Mouse (Mus musculus) forebrain, embryonic 16.5 days (tissue): ENCODE measurements at regions not wholly inside any gene's neighbourhood (a gene's known extent, or its start where the extent isn't known, plus 50 kb on each side); places are given as distances from the start of the nearest gene placed in this dataset.
"Not testable (repeated sequence)": the region's sequence is repeated elsewhere in the genome, so short reads cannot be mapped to it uniquely, and the experiment has no call there.

Experiments used
- ATAC-seq: fragments of 200-750 bp; cut with Nextera tagmentation; 2 replicates; pipeline ENCODE4 v1.8.0; 2017; ENCODE audit warnings: mild to moderate bottlenecking, moderate library complexity
- H3K27ac ChIP-seq: fragments of 300-500 bp; sonication (generic); 2 replicates; pipeline ENCODE4 v1.5.1; 2014; ENCODE audit warnings: low read length, control low read depth
- H3K27me3 ChIP-seq: fragments of 300-500 bp; sonication (generic); replicated peaks from 2 replicates; pipeline ENCODE4 v1.6.1; 2014; ENCODE audit warnings: low read length; ENCODE audit not compliant: control insufficient read depth, insufficient read depth
- H3K36me3 ChIP-seq: fragments of 300-500 bp; sonication (generic); 2 replicates; pipeline ENCODE4 v1.6.1; 2014; ENCODE audit not compliant: control insufficient read depth, insufficient read depth
- H3K4me1 ChIP-seq: fragments of 300-500 bp; sonication (generic); replicated peaks from 2 replicates; pipeline ENCODE4 v1.6.1; 2014; ENCODE audit warnings: low read length; ENCODE audit not compliant: control insufficient read depth, insufficient read depth
- H3K4me2 ChIP-seq: fragments of 300-500 bp; sonication (generic); 2 replicates; pipeline ENCODE4 v1.6.1; 2014; ENCODE audit warnings: mild to moderate bottlenecking, low read length, control low read depth
- H3K4me3 ChIP-seq: fragments of 300-500 bp; sonication (generic); replicated peaks from 2 replicates; pipeline ENCODE4 v1.5.1; 2014; ENCODE audit warnings: mild to moderate bottlenecking, low read length, control low read depth
- H3K9ac ChIP-seq: fragments of 300-500 bp; sonication (generic); replicated peaks from 2 replicates; pipeline ENCODE4 v1.6.1; 2014; ENCODE audit warnings: low read depth, low read length, control low read depth
- H3K9me3 ChIP-seq: fragments of 300-500 bp; sonication (generic); 2 replicates; pipeline ENCODE4 v1.6.1; 2016; ENCODE audit warnings: low read length; ENCODE audit not compliant: control insufficient read depth
- WGBS: fragments of 180-500 bp; shearing (Covaris S2); extraction: QIAGEN DNeasy Blood & Tissue Kit; methylation state at CpG from one replicate; pipeline ENCODE4 v1.1.7; 2014; 5-methylcytosine and 5-hydroxymethylcytosine counted together

GRCm38 (mm10) chr15:8806354-8806753 lies 95.8 kb upstream of the Slc1a3 start:
- WGBS = 68% methylated on average over 8 of the region's 8 CpGs
- Histone ChIP-seq H3K4me3 (no peak overlapping the region), H3K36me3 (no peaks in the 10 kb centered on the region), H3K9me3 (no peaks in the 10 kb centered on the region), H3K4me2 (no peak overlapping the region), H3K27ac (no peak overlapping the region), H3K4me1 (no peaks in the 10 kb centered on the region), H3K9ac (no peak overlapping the region), H3K27me3 (no peaks in the 10 kb centered on the region)
- no peak for ATAC-seq

- not testable (repeated sequence) for ATAC-seq, H3K27me3 ChIP-seq, H3K4me1 ChIP-seq, H3K4me2 ChIP-seq, H3K9me3 ChIP-seq, H3K4me3 ChIP-seq, H3K27ac ChIP-seq, H3K36me3 ChIP-seq, H3K9ac ChIP-seq
- WGBS = 88% methylated on average over 4 of the region's 5 CpGs
These were observed 95.0 kb upstream of the Slc1a3 start for GRCm38 (mm10) chr15:8805565-8805964.

GRCm38 (mm10) chr15:8802058-8802457 lies 91.5 kb upstream of the Slc1a3 start:
- no peak overlapping the region for H3K4me3 ChIP-seq
- ATAC-seq = no peak
- H3K36me3 ChIP-seq = no peaks in the 10 kb centered on the region
- 79% methylated on average over 7 of the region's 7 CpGs for WGBS
- no peak overlapping the region for H3K27ac ChIP-seq
- no peaks in the 10 kb centered on the region for H3K4me1 ChIP-seq
- H3K4me2 ChIP-seq = no peak overlapping the region
- H3K9ac ChIP-seq = no peak overlapping the region
- no peaks in the 10 kb centered on the region for H3K9me3 ChIP-seq
- H3K27me3 ChIP-seq = no peaks in the 10 kb centered on the region

GRCm38 (mm10) chr15:8797015-8797414 lies 86.5 kb upstream of the Slc1a3 start:
- no peak overlapping the region for H3K9ac ChIP-seq
- H3K4me3 ChIP-seq = no peak overlapping the region
- H3K4me2 ChIP-seq = no peak overlapping the region
- H3K27me3 ChIP-seq = no peaks in the 10 kb centered on the region
- no peaks in the 10 kb centered on the region for H3K36me3 ChIP-seq
- no peaks in the 10 kb centered on the region for H3K4me1 ChIP-seq
- ATAC-seq = no peak
- 0 out of 2 replicates have a peak, but pooled peaks cover 2% of the 10 kb centered on the region for H3K9me3 ChIP-seq
- WGBS = 100% methylated on average over 1 of the region's 1 CpGs
- H3K27ac ChIP-seq = no peak overlapping the region

- WGBS = 53% methylated on average over 2 of the region's 2 CpGs
- Histone ChIP-seq H3K9me3 (0 out of 2 replicates have a peak, but pooled peaks cover 2% of the 10 kb centered on the region), H3K27ac (no peak overlapping the region), H3K4me1 (peaks cover 9% of the 10 kb centered on the region), H3K9ac (no peak overlapping the region), H3K27me3 (no peaks in the 10 kb centered on the region), H3K4me3 (no peak overlapping the region), H3K4me2 (no peak overlapping the region), H3K36me3 (no peaks in the 10 kb centered on the region)
- peak; percentile 76 for ATAC-seq
These were observed 81.5 kb upstream of the Slc1a3 start for GRCm38 (mm10) chr15:8792106-8792505.

GRCm38 (mm10) chr15:8789924-8790323 lies 79.4 kb upstream of the Slc1a3 start:
- H3K27ac ChIP-seq = no peak overlapping the region
- ATAC-seq = no peak
- 0 out of 2 replicates have a peak, but pooled peaks cover 2% of the 10 kb centered on the region for H3K9me3 ChIP-seq
- H3K4me2 ChIP-seq = no peak overlapping the region
- H3K27me3 ChIP-seq = no peaks in the 10 kb centered on the region
- H3K4me1 ChIP-seq = peaks cover 21% of the 10 kb centered on the region
- H3K9ac ChIP-seq = no peak overlapping the region
- H3K4me3 ChIP-seq = no peak overlapping the region
- no peaks in the 10 kb centered on the region for H3K36me3 ChIP-seq

- Histone ChIP-seq H3K27ac (no peak overlapping the region), H3K36me3 (no peaks in the 10 kb centered on the region), H3K4me2 (no peak overlapping the region), H3K9ac (no peak overlapping the region), H3K4me3 (no peak overlapping the region), H3K4me1 (peaks cover 21% of the 10 kb centered on the region), H3K9me3 (no peaks in the 10 kb centered on the region), H3K27me3 (no peaks in the 10 kb centered on the region)
- WGBS = 14% methylated on average over 6 of the region's 6 CpGs
- peak; percentile 43 for ATAC-seq
These were observed 78.4 kb upstream of the Slc1a3 start for GRCm38 (mm10) chr15:8789000-8789399.

- H3K4me3 ChIP-seq = no peak overlapping the region
- no peaks in the 10 kb centered on the region for H3K9me3 ChIP-seq
- WGBS = 21% methylated on average over 6 of the region's 6 CpGs
- H3K27ac ChIP-seq = peak overlapping the region; percentile 51; the same call in 1 of the 2 replicates
- H3K27me3 ChIP-seq = no peaks in the 10 kb centered on the region
- no peak overlapping the region for H3K4me2 ChIP-seq
- no peak overlapping the region for H3K9ac ChIP-seq
- H3K4me1 ChIP-seq = peaks cover 19% of the 10 kb centered on the region
- H3K36me3 ChIP-seq = no peaks in the 10 kb centered on the region
- ATAC-seq = peak; percentile 21; the same call in 1 of the 2 replicates
These were observed 75.0 kb upstream of the Slc1a3 start for GRCm38 (mm10) chr15:8785537-8785936.

GRCm38 (mm10) chr15:8783567-8783966 lies 73.0 kb upstream of the Slc1a3 start:
- H3K27ac ChIP-seq = no peak overlapping the region
- no peak for ATAC-seq

GRCm38 (mm10) chr15:8783036-8783435 lies 72.5 kb upstream of the Slc1a3 start:
- no peaks in the 10 kb centered on the region for H3K27me3 ChIP-seq
- H3K4me3 ChIP-seq = no peak overlapping the region
- ATAC-seq = no peak
- H3K27ac ChIP-seq = no peak overlapping the region
- WGBS = 24% methylated on average over 1 of the region's 1 CpGs
- H3K4me1 ChIP-seq = peaks cover 14% of the 10 kb centered on the region
- no peak overlapping the region for H3K9ac ChIP-seq
- H3K36me3 ChIP-seq = no peaks in the 10 kb centered on the region
- no peak overlapping the region for H3K4me2 ChIP-seq
- H3K9me3 ChIP-seq = no peaks in the 10 kb centered on the region

More at GRCm38 (mm10) chr15:8783567-8783966, 73.0 kb upstream of the Slc1a3 start:
- H3K9ac ChIP-seq = no peak overlapping the region
- peaks cover 14% of the 10 kb centered on the region for H3K4me1 ChIP-seq
- H3K36me3 ChIP-seq = no peaks in the 10 kb centered on the region
- no peaks in the 10 kb centered on the region for H3K9me3 ChIP-seq
- no peak overlapping the region for H3K4me2 ChIP-seq
- no peaks in the 10 kb centered on the region for H3K27me3 ChIP-seq
- no peak overlapping the region for H3K4me3 ChIP-seq
- 49% methylated on average over 2 of the region's 2 CpGs for WGBS
